Mouse (Mus musculus) CH12.LX (cell line): ENCODE data around the gene Ulk4.

Source experiments
- CTCF ChIP-seq, 2 experiments: IDR thresholded peaks in 1 of 2; conservative IDR thresholded peaks in 1 of 2; 2 replicates each; pipeline ENCODE4 v1.5.1; 2011 to 2012; ENCODE audit warnings: low read depth in 2 of 2, low read length in 2 of 2, improper control_type of control experiment in 1 of 2, inconsistent platforms in 1 of 2, mild to moderate bottlenecking in 1 of 2, moderate library complexity in 1 of 2
- MAX ChIP-seq: IDR thresholded peaks from 2 replicates; pipeline ENCODE4 v1.6.1; 2011; ENCODE audit warnings: low read length, improper control_type of control experiment

DNA sequence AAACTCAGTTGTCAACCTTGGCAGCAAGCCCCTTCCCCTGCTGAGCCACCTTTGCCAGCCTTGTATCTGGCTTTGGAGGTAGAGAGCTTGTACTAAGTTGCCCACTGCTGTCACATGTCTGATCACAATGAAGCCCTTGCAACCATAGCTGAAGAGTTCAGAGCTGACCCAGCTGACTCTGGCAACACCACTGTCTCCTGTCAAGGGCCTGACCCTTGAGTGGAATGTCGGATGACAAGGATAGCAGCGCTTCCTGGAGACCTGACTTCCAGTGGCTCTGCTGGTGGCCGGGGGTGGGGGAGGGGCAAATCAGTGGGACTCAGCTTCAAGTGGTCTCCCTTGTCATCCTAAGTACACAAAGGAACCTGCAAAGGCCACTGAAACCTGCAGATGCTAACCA lies 214.3 kb downstream of the Ulk4 start:
- TF ChIP-seq CTCF (conservative IDR thresholded peaks at IDR 0.05 in 1 of 2, IDR thresholded peaks at IDR 0.05 in 1 of 2; ENCODE audit: low read depth in 2 of 2, low read length in 2 of 2) (no peak), MAX (no peak)
